Mouse (Mus musculus) midbrain, embryonic 13.5 days (tissue): Measurements from ENCODE around the gene Prkn. TPM values are rescaled to one million over a fixed set of nuclear protein-coding genes. Genes with fewer than 3 reads are reported as not detected.

Experiments
- ATAC-seq: fragments of 200-750 bp; cut with Nextera tagmentation; 2 replicates; pipeline ENCODE4 v1.8.0; 2017; ENCODE audit warnings: mild to moderate bottlenecking, moderate TSS enrichment, moderate library complexity
- H3K27ac ChIP-seq: fragments of 300-500 bp; sonication (generic); 2 replicates; pipeline ENCODE4 v1.5.1; 2015; ENCODE audit warnings: inconsistent platforms, mild to moderate bottlenecking, moderate library complexity
- H3K27me3 ChIP-seq: fragments of 300-500 bp; sonication (generic); 2 replicates; pipeline ENCODE4 v1.6.1; 2015; ENCODE audit warnings: mild to moderate bottlenecking, inconsistent platforms
- H3K36me3 ChIP-seq: fragments of 300-500 bp; sonication (generic); 2 replicates; pipeline ENCODE4 v1.6.1; 2015; ENCODE audit warnings: mild to moderate bottlenecking, inconsistent platforms
- H3K4me1 ChIP-seq: fragments of 300-500 bp; sonication (generic); replicated peaks from 2 replicates; pipeline ENCODE4 v1.6.1; 2015; ENCODE audit warnings: inconsistent platforms
- H3K4me2 ChIP-seq: fragments of 300-500 bp; sonication (generic); replicated peaks from 2 replicates; pipeline ENCODE4 v1.6.1; 2015; ENCODE audit warnings: moderate library complexity, mild to moderate bottlenecking, inconsistent platforms
- H3K4me3 ChIP-seq: fragments of 300-500 bp; sonication (generic); replicated peaks from 2 replicates; pipeline ENCODE4 v1.5.1; 2015; ENCODE audit warnings: mild to moderate bottlenecking, inconsistent platforms
- H3K9ac ChIP-seq: fragments of 300-500 bp; sonication (generic); replicated peaks from 2 replicates; pipeline ENCODE4 v1.6.1; 2015; ENCODE audit warnings: mild to moderate bottlenecking, inconsistent platforms
- H3K9me3 ChIP-seq: fragments of 300-500 bp; sonication (generic); 2 replicates; pipeline ENCODE4 v1.6.1; 2016; ENCODE audit warnings: mild to moderate bottlenecking, inconsistent platforms
- WGBS: fragments of 180-500 bp; shearing (Covaris S2); methylation state at CpG from one replicate; pipeline ENCODE4 v1.1.7; 2015; 5-methylcytosine and 5-hydroxymethylcytosine counted together
- polyA plus RNA-seq: library from polyadenylated mRNA; unstranded; fragments of >200 nt; fragmentation: Nextera tagmentation; extraction: Ambion mirVana; gene quantifications from 2 replicates; pipeline ENCODE4 v1.2.1, GENCODE M21; 2015

The Prkn gene
- polyA plus RNA-seq, 1 experiment from 2014 or later = 3.1 TPM

GRCm38 (mm10) chr17:12037065-12037464 is 1196.9 kb downstream of the Prkn start:
- WGBS = 76% methylated on average over 5 of the region's 5 CpGs

GRCm38 (mm10) chr17:12037574-12037973 is 1197.4 kb downstream of the Prkn start:
- WGBS = 89% methylated on average over 2 of the region's 2 CpGs
- Histone ChIP-seq H3K27me3 (peaks cover 6% of the 10 kb centered on the region), H3K36me3 (no peaks in the 10 kb centered on the region), H3K4me1 (0 out of 2 replicates have a peak, but pooled peaks cover 2% of the 10 kb centered on the region), H3K4me2 (no peak overlapping the region), H3K4me3 (no peak overlapping the region), H3K27ac (no peak overlapping the region), H3K9me3 (no peaks in the 10 kb centered on the region), H3K9ac (no peak overlapping the region)
- ATAC-seq = no peak

More at GRCm38 (mm10) chr17:12037065-12037464, 1196.9 kb downstream of the Prkn start:
- no peak overlapping the region for H3K27ac ChIP-seq
- no peak for ATAC-seq
- no peak overlapping the region for H3K9ac ChIP-seq
- H3K4me1 ChIP-seq = no peaks in the 10 kb centered on the region
- H3K27me3 ChIP-seq = peaks cover 6% of the 10 kb centered on the region
- H3K9me3 ChIP-seq = no peaks in the 10 kb centered on the region
- no peak overlapping the region for H3K4me3 ChIP-seq
- no peaks in the 10 kb centered on the region for H3K36me3 ChIP-seq
- no peak overlapping the region for H3K4me2 ChIP-seq

GRCm38 (mm10) chr17:12038499-12038898 is 1198.3 kb downstream of the Prkn start:
- H3K36me3 ChIP-seq = no peaks in the 10 kb centered on the region
- H3K4me1 ChIP-seq = 0 out of 2 replicates have a peak, but pooled peaks cover 4% of the 10 kb centered on the region
- no peaks in the 10 kb centered on the region for H3K9me3 ChIP-seq
- H3K27me3 ChIP-seq = peaks cover 6% of the 10 kb centered on the region
- H3K9ac ChIP-seq = no peak overlapping the region
- no peak overlapping the region for H3K4me3 ChIP-seq
- no peak for ATAC-seq
- WGBS = 73% methylated on average over 6 of the region's 6 CpGs
- no peak overlapping the region for H3K4me2 ChIP-seq
- H3K27ac ChIP-seq = no peak overlapping the region

GRCm38 (mm10) chr17:12039188-12039587 is 1199.0 kb downstream of the Prkn start:
- no peak overlapping the region for H3K4me3 ChIP-seq
- ATAC-seq = no peak; the same call in 1 of the 2 replicates

GRCm38 (mm10) chr17:12039922-12040321 is 1199.7 kb downstream of the Prkn start:
- H3K9me3 ChIP-seq = no peaks in the 10 kb centered on the region
- no peaks in the 10 kb centered on the region for H3K36me3 ChIP-seq
- 84% methylated on average over 3 of the region's 3 CpGs for WGBS
- H3K4me3 ChIP-seq = no peak overlapping the region
- H3K27me3 ChIP-seq = peaks cover 15% of the 10 kb centered on the region
- H3K4me1 ChIP-seq = 0 out of 2 replicates have a peak, but pooled peaks cover 6% of the 10 kb centered on the region
- ATAC-seq = no peak
- H3K9ac ChIP-seq = no peak overlapping the region
- no peak overlapping the region for H3K4me2 ChIP-seq
- H3K27ac ChIP-seq = no peak overlapping the region

More at GRCm38 (mm10) chr17:12039188-12039587, 1199.0 kb downstream of the Prkn start:
- WGBS = under 1% methylated on average over 9 of the region's 9 CpGs
- Histone ChIP-seq H3K9me3 (no peaks in the 10 kb centered on the region), H3K36me3 (no peaks in the 10 kb centered on the region), H3K27me3 (peaks cover 11% of the 10 kb centered on the region), H3K27ac (no peak overlapping the region), H3K4me1 (0 out of 2 replicates have a peak, but pooled peaks cover 4% of the 10 kb centered on the region), H3K4me2 (no peak overlapping the region), H3K9ac (no peak overlapping the region)

GRCm38 (mm10) chr17:12040546-12040945 is 1200.4 kb downstream of the Prkn start:
- no peak overlapping the region for H3K4me3 ChIP-seq
- 80% methylated on average over 5 of the region's 5 CpGs for WGBS
- H3K4me2 ChIP-seq = no peak overlapping the region
- peaks cover 15% of the 10 kb centered on the region for H3K27me3 ChIP-seq
- no peak overlapping the region for H3K9ac ChIP-seq
- H3K4me1 ChIP-seq = 0 out of 2 replicates have a peak, but pooled peaks cover 6% of the 10 kb centered on the region
- H3K36me3 ChIP-seq = no peaks in the 10 kb centered on the region
- no peaks in the 10 kb centered on the region for H3K9me3 ChIP-seq
- no peak for ATAC-seq
- no peak overlapping the region for H3K27ac ChIP-seq

DNA sequence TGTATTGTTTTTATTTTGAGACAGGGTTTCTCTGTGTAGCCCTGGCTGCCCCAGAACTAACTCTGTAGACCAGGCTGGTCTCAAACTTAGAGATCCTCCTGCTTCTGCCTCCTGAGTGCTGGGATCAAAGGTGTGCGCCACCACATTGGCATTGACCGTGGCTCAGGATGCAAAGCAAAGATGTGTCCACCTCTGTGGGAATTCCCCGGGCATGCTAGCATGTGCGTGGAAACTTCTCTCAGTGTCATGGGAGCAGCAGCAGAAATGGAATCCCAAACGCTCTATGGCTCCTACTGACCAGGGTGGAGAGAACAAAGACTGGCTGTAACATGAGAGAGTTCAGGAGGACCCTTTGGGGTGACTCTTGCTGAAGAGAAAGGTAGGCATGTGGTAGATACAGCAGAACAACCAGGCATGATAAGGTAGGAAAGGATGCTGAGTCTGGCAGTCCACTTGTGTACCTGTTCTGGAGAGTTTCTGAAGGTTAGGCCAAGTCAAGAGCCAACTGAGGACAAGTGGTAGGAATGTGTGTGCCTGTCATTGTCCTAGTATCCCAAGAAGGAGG is 1201.0 kb downstream of the Prkn start:
- H3K27me3 ChIP-seq = peaks cover 20% of the 10 kb centered on the region
- 0 out of 2 replicates have a peak, but pooled peaks cover 10% of the 10 kb centered on the region for H3K4me1 ChIP-seq
- no peak overlapping the region for H3K4me2 ChIP-seq
- no peak overlapping the region for H3K9ac ChIP-seq
- WGBS = 94% methylated on average over 5 of the region's 5 CpGs
- ATAC-seq = no peak
- H3K27ac ChIP-seq = no peak overlapping the region
- no peak overlapping the region for H3K4me3 ChIP-seq
- H3K9me3 ChIP-seq = no peaks in the 10 kb centered on the region
- no peaks in the 10 kb centered on the region for H3K36me3 ChIP-seq

GRCm38 (mm10) chr17:12042561-12043256 is 1202.5 kb downstream of the Prkn start:
- Histone ChIP-seq H3K9me3 (no peaks in the 10 kb centered on the region), H3K36me3 (no peaks in the 10 kb centered on the region), H3K27me3 (peaks cover 24% of the 10 kb centered on the region), H3K9ac (no peak overlapping the region), H3K4me2 (0 out of 2 replicates have a peak overlapping the region, but pooled peaks have one; percentile 9), H3K4me1 (0 out of 2 replicates have a peak, but pooled peaks cover 10% of the 10 kb centered on the region), H3K4me3 (no peak overlapping the region), H3K27ac (no peak overlapping the region)
- WGBS = 45% methylated on average over 14 of the region's 14 CpGs
- ATAC-seq = peak; percentile 60

GRCm38 (mm10) chr17:12044222-12044621 is 1204.0 kb downstream of the Prkn start:
- no peaks in the 10 kb centered on the region for H3K36me3 ChIP-seq
- ATAC-seq = no peak
- H3K4me2 ChIP-seq = no peak overlapping the region
- H3K9me3 ChIP-seq = no peaks in the 10 kb centered on the region
- peaks cover 21% of the 10 kb centered on the region for H3K27me3 ChIP-seq
- H3K9ac ChIP-seq = no peak overlapping the region
- H3K27ac ChIP-seq = no peak overlapping the region
- no peak overlapping the region for H3K4me3 ChIP-seq
- WGBS = 62% methylated on average over 8 of the region's 8 CpGs
- H3K4me1 ChIP-seq = 0 out of 2 replicates have a peak, but pooled peaks cover 10% of the 10 kb centered on the region

- H3K9ac ChIP-seq = no peak overlapping the region
- 58% methylated on average over 5 of the region's 5 CpGs for WGBS
- H3K27ac ChIP-seq = no peak overlapping the region
- H3K9me3 ChIP-seq = no peaks in the 10 kb centered on the region
- H3K27me3 ChIP-seq = peaks cover 21% of the 10 kb centered on the region
- H3K4me1 ChIP-seq = 0 out of 2 replicates have a peak, but pooled peaks cover 10% of the 10 kb centered on the region
- no peak overlapping the region for H3K4me3 ChIP-seq
- H3K36me3 ChIP-seq = no peaks in the 10 kb centered on the region
- ATAC-seq = no peak
- no peak overlapping the region for H3K4me2 ChIP-seq
Measured at GRCm38 (mm10) chr17:12045861-12046273, 1205.7 kb downstream of the Prkn start.

DNA sequence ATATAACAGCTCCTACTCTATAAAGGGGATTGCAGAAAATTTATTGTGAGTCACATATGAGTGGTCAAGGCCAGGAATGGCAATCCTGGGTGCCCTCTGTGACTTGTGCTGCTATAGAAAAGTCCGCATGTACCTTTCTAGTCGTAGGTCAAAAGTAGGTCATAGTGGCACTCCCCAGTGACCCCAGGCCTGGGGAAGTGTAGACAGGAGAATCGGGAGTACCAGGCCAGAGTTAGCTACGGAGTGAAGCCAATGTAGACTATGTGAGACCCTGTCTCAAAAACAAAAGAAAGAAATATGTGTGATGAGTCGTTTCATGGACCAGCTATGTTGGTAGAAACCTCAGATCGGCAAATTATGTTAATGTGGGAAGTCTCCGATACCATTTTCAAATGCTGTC is 1206.8 kb downstream of the Prkn start:
- Histone ChIP-seq H3K9me3 (no peaks in the 10 kb centered on the region), H3K4me2 (no peak overlapping the region), H3K27me3 (peaks cover 19% of the 10 kb centered on the region; the same call in 1 of the 2 replicates), H3K4me3 (no peak overlapping the region), H3K9ac (no peak overlapping the region), H3K36me3 (no peaks in the 10 kb centered on the region), H3K4me1 (0 out of 2 replicates have a peak, but pooled peaks cover 10% of the 10 kb centered on the region), H3K27ac (no peak overlapping the region)
- ATAC-seq = no peak
- 72% methylated on average over 7 of the region's 7 CpGs for WGBS

DNA sequence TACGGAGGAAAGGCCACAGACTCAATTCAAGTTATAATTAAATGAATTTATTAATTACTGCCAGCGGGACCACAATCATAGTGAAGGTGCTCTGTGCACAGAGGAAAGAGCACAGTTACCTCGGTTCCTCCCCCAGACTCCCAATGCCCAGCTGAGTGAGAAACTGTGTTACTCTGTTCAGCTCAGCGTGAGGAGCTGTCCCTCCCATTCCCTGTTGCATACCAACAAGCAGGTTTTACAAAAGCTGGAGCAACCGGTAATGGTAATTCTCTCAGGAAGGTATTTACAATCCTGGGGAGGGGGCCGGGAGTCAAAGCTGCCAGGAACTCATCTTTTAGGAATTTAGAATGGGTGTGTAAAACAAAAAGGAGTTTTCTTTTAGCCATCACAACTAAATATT is 1207.3 kb downstream of the Prkn start:
- ATAC-seq = no peak

More for the DNA sequence above, 1207.3 kb downstream of the Prkn start:
- Histone ChIP-seq H3K4me2 (no peak overlapping the region), H3K4me3 (no peak overlapping the region), H3K27me3 (peaks cover 19% of the 10 kb centered on the region; the same call in 1 of the 2 replicates), H3K4me1 (0 out of 2 replicates have a peak, but pooled peaks cover 8% of the 10 kb centered on the region), H3K36me3 (no peaks in the 10 kb centered on the region), H3K9me3 (no peaks in the 10 kb centered on the region), H3K9ac (no peak overlapping the region), H3K27ac (no peak overlapping the region)
- 30% methylated on average over 6 of the region's 6 CpGs for WGBS
